Mouse (Mus musculus): ENCODE data around the gene Zbtb37. TPM values are rescaled to one million over a fixed set of nuclear protein-coding genes. Genes with fewer than 3 reads are reported as not detected.

The Zbtb37 gene
- 10 to 100 TPM; 26.4 to 29.5 TPM for total RNA-seq (2021)
- long read RNA-seq, experiment 1, partial matches to known transcripts = 0 of 4 reads
- long read RNA-seq, experiment 1, other reads (novel, unspliced or antisense) = 3 of 4 reads
- long read RNA-seq, experiment 2, partial matches to known transcripts = 2 of 4 reads
- long read RNA-seq, experiment 2, other reads (novel, unspliced or antisense) = 1 of 4 reads

DNA sequence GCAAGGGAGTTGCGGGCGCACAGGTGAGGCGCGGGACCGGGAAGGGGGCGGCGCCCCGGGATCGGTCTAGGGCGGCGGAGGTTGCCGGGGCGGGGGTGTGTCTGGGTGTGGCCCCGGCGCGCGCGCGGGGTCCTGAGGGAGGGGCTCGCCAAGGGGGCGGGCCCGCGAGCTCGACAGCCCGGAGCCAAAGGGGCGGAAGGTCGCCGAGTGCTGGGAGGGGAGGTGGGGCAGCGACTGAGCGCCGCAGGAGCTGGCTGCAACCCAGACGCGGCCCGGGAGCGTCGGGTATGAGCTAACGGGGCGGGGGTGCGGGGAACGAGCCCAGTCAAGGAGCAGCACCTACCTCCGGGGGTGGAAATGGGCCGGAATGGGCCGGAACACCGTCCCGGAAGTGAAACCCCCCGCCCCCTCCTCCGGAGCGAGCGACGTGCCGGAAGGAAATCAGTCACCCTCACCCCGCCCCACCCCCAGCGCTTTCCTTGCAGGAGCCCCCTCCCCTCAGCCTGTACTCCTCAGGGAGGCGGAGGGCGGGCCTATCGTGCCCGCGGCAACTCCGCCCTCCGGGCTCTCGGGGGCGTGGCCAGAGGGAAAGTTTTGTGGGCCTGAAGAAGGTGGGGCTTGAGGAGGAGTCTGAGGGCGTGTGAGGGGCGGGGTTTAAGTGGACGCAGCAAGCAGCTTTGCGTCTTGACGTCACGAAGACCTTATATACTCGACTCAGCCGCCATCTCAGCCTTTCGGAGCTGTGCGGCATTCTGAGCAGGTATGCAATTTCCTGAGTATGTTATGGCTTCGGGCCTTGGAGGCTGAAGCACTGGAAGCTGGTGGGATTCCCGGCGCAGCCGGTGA is at the start of gene Zbtb37:
Gene Zbtb37, minus strand, starts transcription at position 415 of the 846 bp plus-strand sequence.
- peak; percentile 81 to 94 for DNase-seq (ENCODE audit: low spot score in 2 of 2)

GRCm38 (mm10) chr1:161077243-161077642 is 42.6 kb upstream of the Zbtb37 start:
- no peak for DNase-seq (ENCODE audit: low spot score in 2 of 2)

DNA sequence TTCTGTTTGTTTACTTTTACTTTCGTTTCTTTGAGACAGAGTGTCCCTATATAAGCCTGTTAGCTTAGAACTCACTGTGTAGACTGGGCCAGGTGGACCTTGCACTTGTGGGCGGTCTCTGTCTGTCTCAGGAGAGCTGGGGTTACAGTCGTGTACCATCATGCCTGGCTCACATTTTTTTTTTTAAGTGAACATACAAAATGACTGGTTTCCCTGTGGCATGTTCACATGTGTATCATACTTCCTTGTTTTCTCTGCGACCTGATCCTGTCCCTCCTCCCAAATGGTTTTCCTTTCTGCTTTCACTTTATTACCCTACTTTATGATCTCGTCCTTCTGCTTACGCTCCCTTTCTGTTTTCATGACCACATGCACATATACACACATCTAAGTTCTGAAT is 41.6 kb upstream of the Zbtb37 start:
- DNase-seq (ENCODE audit: low spot score in 2 of 2) = no peak

DNA sequence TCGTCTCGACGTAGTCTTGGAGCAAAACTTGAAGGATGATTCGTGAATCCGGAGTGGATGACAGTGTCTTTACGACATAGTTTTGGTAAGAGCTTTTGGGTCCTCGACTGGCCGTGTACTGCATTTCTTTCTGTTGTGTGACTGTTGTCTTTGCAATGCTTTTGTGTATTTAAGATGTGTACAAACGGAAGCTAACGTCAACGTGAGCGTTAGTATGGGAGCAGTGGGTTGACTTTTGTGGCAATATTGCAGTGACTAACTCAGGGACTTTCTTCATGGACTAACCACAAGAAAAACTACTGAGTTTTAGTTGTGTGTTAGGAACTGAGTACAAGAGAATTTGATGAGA is 36.6 kb upstream of the Zbtb37 start:
- no peak for DNase-seq (ENCODE audit: low spot score in 2 of 2)

DNA sequence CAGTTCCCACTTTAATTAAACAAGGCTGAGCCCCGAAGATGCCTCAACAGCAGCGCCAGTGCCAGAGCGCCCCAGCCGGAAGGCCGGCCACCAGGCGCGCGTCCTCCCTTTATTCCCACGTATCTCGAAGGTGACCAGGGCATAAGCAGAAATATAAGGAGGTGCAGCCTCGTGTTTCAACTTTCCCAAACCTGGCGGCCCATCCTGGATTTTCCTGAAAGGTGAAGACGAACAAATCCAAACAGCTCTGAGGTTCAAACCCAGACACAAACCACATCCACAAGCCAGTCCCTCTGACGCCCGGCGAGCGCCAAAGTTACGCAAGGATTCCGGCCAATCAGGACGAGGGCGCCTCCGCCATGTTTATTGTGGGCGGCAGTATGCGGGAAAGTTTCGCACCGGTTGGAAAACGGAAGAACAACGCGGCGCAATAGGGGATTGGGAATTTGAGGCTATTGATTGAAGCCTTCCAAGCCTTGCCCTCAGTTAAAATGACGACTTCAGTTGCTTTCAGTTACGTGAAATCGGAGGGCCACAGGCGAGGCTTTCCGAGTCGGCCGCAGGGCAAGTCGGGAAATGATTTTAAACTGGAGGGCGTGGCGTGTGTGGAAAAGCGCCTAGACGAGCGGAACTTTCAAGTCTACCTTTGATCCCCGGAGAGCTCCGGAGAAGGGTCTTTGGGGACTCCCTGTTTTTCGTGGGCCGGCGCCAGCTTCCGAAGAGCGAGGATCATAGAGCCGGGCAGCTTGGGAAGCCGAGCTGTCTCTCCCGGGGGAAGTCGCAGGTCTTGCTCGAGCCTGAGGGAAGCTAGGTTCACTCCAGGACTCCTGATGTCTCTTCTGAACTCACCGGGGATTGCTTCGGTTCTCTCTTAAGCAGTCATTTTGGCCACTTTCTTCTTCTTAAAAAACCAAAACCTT is 36.0 kb upstream of the Zbtb37 start, which contains the start of the genes Dars2 and Cenpl:
Gene Dars2, minus strand, starts transcription at position 307 of the 920 bp plus-strand sequence.
Gene Cenpl, plus strand, starts transcription at position 362 of the 920 bp plus-strand sequence.
- peak; percentile 83 to 94 for DNase-seq (ENCODE audit: low spot score in 2 of 2)

GRCm38 (mm10) chr1:161063351-161063750 is 28.7 kb upstream of the Zbtb37 start:
- no peak for DNase-seq (ENCODE audit: low spot score in 2 of 2)

GRCm38 (mm10) chr1:161057164-161057563 is 22.5 kb upstream of the Zbtb37 start:
- DNase-seq (ENCODE audit: low spot score in 2 of 2) = no peak

- DNase-seq (ENCODE audit: low spot score in 2 of 2) = no peak
These were observed 12.3 kb upstream of the Zbtb37 start for GRCm38 (mm10) chr1:161046972-161047371.

DNA sequence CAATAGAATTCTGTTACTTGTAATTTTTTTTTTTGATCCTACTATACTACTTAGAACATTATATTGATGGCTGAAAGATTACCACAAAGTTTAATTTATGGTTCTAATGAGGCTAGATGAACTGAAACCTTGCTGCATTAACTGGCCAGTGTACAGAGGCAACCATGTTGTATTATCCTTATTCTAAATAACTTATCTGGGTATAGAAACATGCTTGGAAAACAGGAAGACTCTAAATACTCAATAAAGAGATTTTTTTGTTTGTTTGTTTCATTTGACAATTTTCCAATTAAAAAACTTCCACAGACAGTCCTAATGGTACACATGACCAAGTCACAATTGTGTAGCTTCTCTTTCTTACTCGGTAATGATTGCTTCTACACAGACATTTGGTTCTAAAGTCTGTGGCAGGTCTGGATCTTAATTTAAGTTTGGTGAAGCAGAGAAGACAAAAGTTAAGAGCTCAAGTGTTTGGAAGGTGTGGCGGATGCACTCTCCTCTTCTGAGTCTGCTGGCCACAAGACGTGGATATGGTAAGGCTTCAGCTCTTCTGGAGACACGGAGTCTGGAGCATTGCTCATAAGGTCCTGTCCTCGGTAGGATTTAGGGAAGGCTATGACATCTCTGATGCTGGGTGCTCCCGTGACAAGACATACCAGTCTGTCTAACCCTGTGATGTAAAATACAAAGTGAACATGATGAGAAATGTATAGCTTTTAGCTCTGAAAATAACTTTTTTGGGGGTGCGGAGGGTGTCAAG is 6.8 kb upstream of the Zbtb37 start:
- DNase-seq (ENCODE audit: low spot score in 2 of 2) = no peak

DNA sequence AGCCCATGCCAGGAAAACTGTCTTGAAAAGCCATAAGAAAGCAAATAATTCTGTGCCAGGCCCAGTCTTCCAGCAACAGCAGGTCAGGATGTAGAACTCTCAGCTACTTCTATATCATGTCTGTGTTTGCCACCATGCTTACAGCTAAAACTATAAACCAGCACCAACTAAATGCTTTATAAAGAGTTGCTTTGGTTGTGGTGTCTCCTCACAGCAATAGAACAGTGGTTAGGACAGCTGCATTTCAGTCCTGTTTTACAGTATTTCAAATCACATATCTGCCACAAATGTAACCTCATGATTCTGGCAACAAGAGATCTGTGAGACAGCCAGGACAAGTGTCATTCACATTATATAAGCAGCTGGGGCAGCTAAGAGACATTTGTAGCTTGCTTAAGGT is 6.2 kb upstream of the Zbtb37 start:
- no peak for DNase-seq (ENCODE audit: low spot score in 2 of 2)

- DNase-seq (ENCODE audit: low spot score in 2 of 2) = no peak
These were observed 5.7 kb upstream of the Zbtb37 start for GRCm38 (mm10) chr1:161040426-161040770.

- DNase-seq (ENCODE audit: low spot score in 2 of 2) = no peak
These were observed 5.2 kb upstream of the Zbtb37 start for GRCm38 (mm10) chr1:161039741-161040425.

- DNase-seq (ENCODE audit: low spot score in 2 of 2) = no peak
These were observed 4.5 kb upstream of the Zbtb37 start for GRCm38 (mm10) chr1:161038968-161039721.

GRCm38 (mm10) chr1:161038004-161038403 is 3.4 kb upstream of the Zbtb37 start:
- DNase-seq (ENCODE audit: low spot score in 2 of 2) = no peak

GRCm38 (mm10) chr1:161037599-161037998 is 3.0 kb upstream of the Zbtb37 start:
- DNase-seq (ENCODE audit: low spot score in 2 of 2) = no peak

DNA sequence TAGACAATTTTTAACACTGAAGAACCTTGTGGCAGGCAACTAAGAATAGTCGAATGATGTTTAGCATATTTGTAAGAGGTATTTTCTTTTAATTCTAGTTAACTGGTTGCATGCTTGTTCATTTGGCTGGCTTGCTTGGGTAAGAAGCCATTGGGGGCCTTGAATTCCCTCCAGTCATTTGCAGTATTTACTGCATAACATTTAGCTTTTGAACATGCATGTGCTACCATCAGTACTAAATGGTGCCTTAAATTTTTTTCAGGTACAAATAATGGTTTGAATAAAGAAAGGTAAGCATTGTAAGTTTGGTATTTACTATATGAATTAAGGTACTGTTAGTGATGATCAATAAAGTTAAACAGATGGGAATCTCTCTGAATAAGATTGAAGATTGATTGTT is 2.4 kb upstream of the Zbtb37 start:
- DNase-seq (ENCODE audit: low spot score in 2 of 2) = no peak

DNA sequence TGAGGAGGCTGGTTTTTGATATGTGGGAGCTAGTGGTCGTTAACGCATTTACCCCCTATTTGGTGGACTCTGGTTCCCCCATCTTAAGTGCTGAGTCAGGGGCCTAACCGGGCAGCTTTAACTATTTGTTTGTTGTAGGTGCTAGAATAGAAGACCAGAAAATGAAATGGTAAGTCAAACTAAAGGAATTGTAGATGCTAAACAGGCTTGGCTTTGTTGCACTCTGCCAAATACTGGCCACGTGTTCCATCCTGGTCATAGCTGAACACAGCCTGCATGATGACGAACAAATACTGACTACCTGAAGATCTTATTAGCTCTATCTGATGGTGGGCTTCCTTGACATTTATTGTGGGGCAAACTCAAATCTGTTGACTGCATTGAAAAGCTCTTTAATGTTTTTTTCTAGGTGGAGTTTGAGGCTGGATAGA is 1.8 kb upstream of the Zbtb37 start:
- no peak for DNase-seq (ENCODE audit: low spot score in 2 of 2)

- no peak for DNase-seq (ENCODE audit: low spot score in 2 of 2)
These were observed 1.2 kb upstream of the Zbtb37 start for GRCm38 (mm10) chr1:161035786-161036404.

DNA sequence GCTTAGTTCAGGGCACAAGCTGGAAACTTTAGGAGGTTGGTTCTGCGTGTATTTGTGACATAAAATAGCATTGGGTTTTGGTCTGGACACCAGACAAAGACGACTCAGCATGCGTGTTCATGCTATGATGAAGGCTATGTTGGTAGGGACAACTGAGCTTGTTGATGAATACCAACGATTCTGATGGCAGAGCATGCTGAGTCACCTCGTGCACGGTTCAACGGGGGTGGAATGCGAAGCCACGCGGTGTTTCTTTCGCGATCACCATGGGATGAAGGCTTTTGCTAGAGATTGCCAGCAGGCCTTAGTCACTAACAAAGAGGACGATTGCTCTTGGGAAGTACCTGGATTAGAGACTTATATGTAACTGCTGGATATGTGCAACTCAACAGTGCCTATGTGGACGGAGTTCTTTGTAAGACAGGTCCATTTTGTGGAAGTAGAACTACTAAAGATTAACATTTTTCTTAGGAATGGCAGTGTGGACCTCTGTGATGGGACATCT is 684 bp upstream of the Zbtb37 start:
- DNase-seq (ENCODE audit: low spot score in 2 of 2) = peak in 1 of 2 experiments; percentile 35
